Mouse (Mus musculus) MEL (cell line): ENCODE measurements around the gene Ndufa11. TPM values are rescaled to one million over a fixed set of nuclear protein-coding genes. Genes with fewer than 3 reads are reported as not detected.

Experiments used
- DNase-seq: peaks from one replicate; pipeline ENCODE4 v3.0.0; 2011; ENCODE audit warnings: low read depth, low spot score
- H3K27ac ChIP-seq: 2 replicates; pipeline ENCODE4 v1.5.1; 2012; ENCODE audit warnings: low read depth, mild to moderate bottlenecking, control low read depth, low read length, moderate library complexity; ENCODE audit not compliant: control insufficient read depth
- H3K27me3 ChIP-seq, 2 experiments: fragments of 150-350 bp in 1 of 2; sonication (generic) in 1 of 2; 2 replicates each; pipeline ENCODE4 v1.6.1; 2012; ENCODE audit warnings: low read length in 2 of 2, mild to moderate bottlenecking in 2 of 2, improper control_type of control experiment in 1 of 2, moderate library complexity in 1 of 2; ENCODE audit not compliant: insufficient read depth in 2 of 2, control insufficient read depth in 1 of 2
- H3K36me3 ChIP-seq, 2 experiments: 2 replicates each; pipeline ENCODE4 v1.6.1; 2012 to 2014; ENCODE audit warnings: low read length in 2 of 2, improper control_type of control experiment in 1 of 2, inconsistent platforms in 1 of 2, mild to moderate bottlenecking in 1 of 2; ENCODE audit not compliant: insufficient read depth in 2 of 2, control insufficient read depth in 1 of 2
- H3K4me1 ChIP-seq, 2 experiments: fragments of 150-350 bp in 1 of 2; sonication (generic) in 1 of 2; 2 replicates each; pipeline ENCODE4 v1.6.1; 2012; ENCODE audit warnings: low read length in 2 of 2, improper control_type of control experiment in 1 of 2, mild to moderate bottlenecking in 1 of 2; ENCODE audit not compliant: insufficient read depth in 2 of 2, control insufficient read depth in 1 of 2
- H3K4me3 ChIP-seq, 2 experiments: fragments of 150-350 bp in 1 of 2; sonication (generic) in 1 of 2; 2 replicates each; pipeline ENCODE4 v1.5.1; 2012; ENCODE audit warnings: low read depth in 2 of 2, low read length in 2 of 2, mild to moderate bottlenecking in 2 of 2, moderate library complexity in 2 of 2, control low read depth in 1 of 2, improper control_type of control experiment in 1 of 2; ENCODE audit not compliant: control insufficient read depth in 1 of 2, insufficient read depth in 1 of 2
- H3K79me2 ChIP-seq: 2 replicates; pipeline ENCODE4 v1.6.1; 2012; ENCODE audit warnings: mild to moderate bottlenecking, low read length, moderate library complexity; ENCODE audit not compliant: control insufficient read depth, poor library complexity, insufficient read depth
- H3K9ac ChIP-seq: 2 replicates; pipeline ENCODE4 v1.6.1; 2012; ENCODE audit warnings: low read depth, mild to moderate bottlenecking, control low read depth, low read length, moderate library complexity; ENCODE audit not compliant: control insufficient read depth, poor library complexity, severe bottlenecking
- H3K9me3 ChIP-seq: fragments of 150-350 bp; sonication (generic); replicated peaks from 2 replicates; pipeline ENCODE4 v1.6.1; 2012; ENCODE audit warnings: mild to moderate bottlenecking, low read length, improper control_type of control experiment, moderate library complexity; ENCODE audit not compliant: insufficient read depth
- BHLHE40 ChIP-seq: IDR thresholded peaks from 2 replicates; pipeline ENCODE4 v1.6.1; 2012; ENCODE audit warnings: low read depth, mild to moderate bottlenecking, inconsistent platforms, low read length, improper control_type of control experiment, borderline replicate concordance
- CHD1 ChIP-seq: IDR thresholded peaks from 2 replicates; pipeline ENCODE4 v1.6.1; 2012; ENCODE audit warnings: low read depth, mild to moderate bottlenecking, inconsistent platforms, low read length, improper control_type of control experiment
- ELF1 ChIP-seq: IDR thresholded peaks from 2 replicates; pipeline ENCODE4 v1.6.1; 2014; ENCODE audit warnings: low read depth, mild to moderate bottlenecking, inconsistent platforms, low read length, improper control_type of control experiment, moderate library complexity
- ETS1 ChIP-seq: IDR thresholded peaks from 2 replicates; pipeline ENCODE4 v1.6.1; 2012; ENCODE audit warnings: low read depth, mild to moderate bottlenecking, inconsistent platforms, low read length, improper control_type of control experiment, moderate library complexity
- GABPA ChIP-seq: IDR thresholded peaks from 2 replicates; pipeline ENCODE4 v1.6.1; 2012; ENCODE audit warnings: low read depth, mild to moderate bottlenecking, inconsistent platforms, low read length, improper control_type of control experiment, moderate library complexity
- HCFC1 ChIP-seq: IDR thresholded peaks from 2 replicates; pipeline ENCODE4 v1.6.1; 2012; ENCODE audit warnings: low read depth, mild to moderate bottlenecking, inconsistent platforms, low read length, improper control_type of control experiment, moderate library complexity
- JUND ChIP-seq: IDR thresholded peaks from 2 replicates; pipeline ENCODE4 v1.6.1; 2011; ENCODE audit warnings: low read depth, mild to moderate bottlenecking, improper control_type of control experiment, low read length
- KAT2A ChIP-seq: conservative IDR thresholded peaks from 2 replicates; pipeline ENCODE4 v1.6.1; 2012; ENCODE audit warnings: low read depth, low read length, improper control_type of control experiment, inconsistent platforms
- MAX ChIP-seq: IDR thresholded peaks from 2 replicates; pipeline ENCODE4 v1.6.1; 2011; ENCODE audit warnings: low read length, improper control_type of control experiment
- MAZ ChIP-seq: IDR thresholded peaks from 2 replicates; pipeline ENCODE4 v1.6.1; 2012; ENCODE audit warnings: low read depth, mild to moderate bottlenecking, inconsistent platforms, low read length, improper control_type of control experiment
- NELFE ChIP-seq: IDR thresholded peaks from 2 replicates; pipeline ENCODE4 v1.6.1; 2011; ENCODE audit warnings: low read depth, low read length, improper control_type of control experiment
- NRF1 ChIP-seq: IDR thresholded peaks from 2 replicates; pipeline ENCODE4 v1.6.1; 2014; ENCODE audit warnings: low read depth, mild to moderate bottlenecking, inconsistent platforms, low read length, improper control_type of control experiment, moderate library complexity; ENCODE audit not compliant: poor library complexity, insufficient read depth, severe bottlenecking
- POLR2A ChIP-seq, 2 experiments: IDR thresholded peaks; 2 replicates each; pipeline ENCODE4 v1.6.1; 2011 to 2012; ENCODE audit warnings: low read length in 2 of 2, mild to moderate bottlenecking in 2 of 2, control low read depth in 1 of 2, improper control_type of control experiment in 1 of 2, low read depth in 1 of 2, moderate library complexity in 1 of 2; ENCODE audit not compliant: control insufficient read depth in 1 of 2, insufficient read depth in 1 of 2, poor library complexity in 1 of 2
- SMC3 ChIP-seq: IDR thresholded peaks from 2 replicates; pipeline ENCODE4 v1.6.1; 2011; ENCODE audit warnings: low read depth, low read length, improper control_type of control experiment
- TAL1 ChIP-seq: IDR thresholded peaks from 2 replicates; pipeline ENCODE4 v1.6.1; 2012; ENCODE audit warnings: mild to moderate bottlenecking, inconsistent platforms, low read length, moderate library complexity, mixed read lengths
- TCF12 ChIP-seq: IDR thresholded peaks from 2 replicates; pipeline ENCODE4 v1.6.1; 2014; ENCODE audit warnings: low read depth, mild to moderate bottlenecking, inconsistent platforms, low read length, improper control_type of control experiment, moderate library complexity
- UBTF ChIP-seq: IDR thresholded peaks from 2 replicates; pipeline ENCODE4 v1.6.1; 2012; ENCODE audit warnings: low read depth, mild to moderate bottlenecking, inconsistent platforms, low read length, improper control_type of control experiment, moderate library complexity, borderline replicate concordance; ENCODE audit not compliant: insufficient read depth
- ZKSCAN1 ChIP-seq: IDR thresholded peaks from 2 replicates; pipeline ENCODE4 v1.6.1; 2012; ENCODE audit warnings: low read depth, mild to moderate bottlenecking, inconsistent platforms, low read length, improper control_type of control experiment, moderate library complexity
- ZMIZ1 ChIP-seq: IDR thresholded peaks from 2 replicates; pipeline ENCODE4 v1.6.1; 2012; ENCODE audit warnings: low read depth, mild to moderate bottlenecking, inconsistent platforms, low read length, improper control_type of control experiment, moderate library complexity
- ZNF384 ChIP-seq: IDR thresholded peaks from 2 replicates; pipeline ENCODE4 v1.6.1; 2012; ENCODE audit warnings: low read depth, mild to moderate bottlenecking, inconsistent platforms, low read length, improper control_type of control experiment
- polyA plus RNA-seq, 2 experiments: library from polyadenylated mRNA; stranded (reverse) in 1 of 2; unstranded in 1 of 2; fragments of >175 nt in 1 of 2; fragments of >200 nt in 1 of 2; gene quantifications; 2 replicates each; pipeline versions ENCODE4 v1.2.1 to v1.2.4; 2012; ENCODE audit warnings: low replicate concordance in 2 of 2, low read depth in 1 of 2; ENCODE audit not compliant: insufficient read length in 2 of 2, insufficient read depth in 1 of 2, missing spikeins in 1 of 2
- total RNA-seq: library from RNA; depleted of rRNA; stranded (reverse); fragments of 300-350 nt; gene quantifications from 2 replicates; pipeline ENCODE4 v1.2.3, GENCODE M21; 2012

Gene Ndufa11
- total and polyA plus RNA-seq, 3 experiments = 249 to 351 TPM; not detected in 1

DNA sequence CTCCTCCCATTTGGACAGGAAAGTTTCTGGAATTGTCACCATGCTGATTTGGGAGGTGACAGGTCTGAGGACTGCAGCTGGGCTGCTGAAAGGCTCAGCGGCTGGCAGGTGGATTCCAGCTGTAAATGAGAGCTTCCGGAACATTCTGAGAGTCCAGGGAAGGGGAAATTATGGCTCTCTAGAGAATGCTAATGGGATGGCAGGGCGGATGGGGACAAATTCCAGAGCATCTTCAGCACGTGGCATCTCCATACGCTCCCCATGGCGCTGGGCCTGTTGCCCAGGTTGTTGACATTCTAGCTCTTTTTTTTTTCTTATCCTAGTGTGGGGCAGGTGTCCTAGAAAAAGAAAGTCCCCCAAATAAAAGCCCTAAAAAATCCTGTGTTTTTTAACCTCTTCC, 11.6 kb downstream of the Ndufa11 start:
- TF ChIP-seq POLR2A (IDR thresholded peaks at IDR 0.05; ENCODE audit: control insufficient read depth in 1 of 2, insufficient read depth in 1 of 2, low read depth in 1 of 2, low read length in 2 of 2, poor library complexity in 1 of 2) (no peak), NRF1 (no peak), HCFC1 (no peak), MAX (no peak), UBTF (no peak), TCF12 (no peak), SMC3 (no peak), BHLHE40 (no peak), MAZ (no peak), ELF1 (no peak)
- TF ChIP-seq, all 39 proteins: peak for 0
- Histone ChIP-seq H3K9ac (no peak overlapping the region), H3K4me1 (no peaks in the 10 kb centered on the region), H3K27ac (no peak overlapping the region), H3K9me3 (no peaks in the 10 kb centered on the region), H3K27me3 (peaks cover 0 to 1% of the 10 kb centered on the region in 2 experiments; a peak in 3 of 4 replicates), H3K36me3 (no peaks in the 10 kb centered on the region), H3K79me2 (no peaks in the 10 kb centered on the region), H3K4me3 (no peak overlapping the region)
- no peak for DNase-seq

DNA sequence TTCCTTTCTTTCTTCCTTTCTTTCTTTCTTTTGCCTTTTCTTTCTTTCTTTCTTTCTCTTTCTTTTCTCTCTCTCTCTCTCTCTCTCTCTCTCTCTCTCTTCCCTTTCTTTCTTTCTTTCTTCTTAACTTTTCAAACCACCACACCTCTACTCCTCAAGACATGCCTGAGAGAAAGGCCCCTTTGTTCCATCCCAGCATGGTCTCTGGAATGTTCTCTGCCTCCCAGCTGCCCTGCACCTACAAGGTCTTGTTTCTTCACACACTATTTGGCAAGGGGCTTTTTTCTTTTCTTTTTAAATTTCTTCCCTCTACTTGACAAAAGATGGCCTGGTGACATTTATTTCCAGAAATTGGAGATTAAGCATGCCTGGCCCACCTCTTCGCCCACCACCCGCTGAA, 12.1 kb downstream of the Ndufa11 start:
- Histone ChIP-seq H3K4me3 (no peak overlapping the region), H3K9ac (no peak overlapping the region), H3K27me3 (peaks cover 0 to 1% of the 10 kb centered on the region in 2 experiments; a peak in 3 of 4 replicates), H3K9me3 (no peaks in the 10 kb centered on the region), H3K36me3 (no peaks in the 10 kb centered on the region), H3K27ac (no peak overlapping the region), H3K4me1 (no peaks in the 10 kb centered on the region), H3K79me2 (no peaks in the 10 kb centered on the region)
- DNase-seq = no peak
- TF ChIP-seq SMC3 (no peak), CHD1 (no peak), ZMIZ1 (no peak), GABPA (no peak), KAT2A (no peak), ZKSCAN1 (no peak), MAX (no peak), ETS1 (no peak), TAL1 (no peak), ZNF384 (no peak), NELFE (no peak), POLR2A (IDR thresholded peaks at IDR 0.05; ENCODE audit: control insufficient read depth in 1 of 2, insufficient read depth in 1 of 2, low read depth in 1 of 2, low read length in 2 of 2, poor library complexity in 1 of 2) (no peak), JUND (no peak), UBTF (no peak)
